Mouse (Mus musculus) midbrain, embryonic 16.5 days (tissue): ENCODE data around the gene Knstrn. TPM values are rescaled to one million over a fixed set of nuclear protein-coding genes. Genes with fewer than 3 reads are reported as not detected.

Source experiments
- ATAC-seq: fragments of 200-750 bp; cut with Nextera tagmentation; 2 replicates; pipeline ENCODE4 v1.8.0; 2017; ENCODE audit warnings: moderate TSS enrichment
- H3K27ac ChIP-seq: fragments of 300-500 bp; sonication (generic); 2 replicates; pipeline ENCODE4 v1.5.1; 2014; ENCODE audit warnings: mild to moderate bottlenecking, low read length, mixed read lengths
- H3K27me3 ChIP-seq: fragments of 300-500 bp; sonication (generic); 2 replicates; pipeline ENCODE4 v1.6.1; 2014; ENCODE audit warnings: low read depth, low read length, mixed read lengths; ENCODE audit not compliant: control insufficient read depth, insufficient read depth
- H3K36me3 ChIP-seq: fragments of 300-500 bp; sonication (generic); 2 replicates; pipeline ENCODE4 v1.6.1; 2014; ENCODE audit warnings: mild to moderate bottlenecking, low read length, moderate library complexity, mixed read lengths; ENCODE audit not compliant: control insufficient read depth, insufficient read depth
- H3K4me1 ChIP-seq: fragments of 300-500 bp; sonication (generic); 2 replicates; pipeline ENCODE4 v1.6.1; 2014; ENCODE audit warnings: mild to moderate bottlenecking, low read length, mixed read lengths; ENCODE audit not compliant: control insufficient read depth, insufficient read depth
- H3K4me2 ChIP-seq: fragments of 300-500 bp; sonication (generic); 2 replicates; pipeline ENCODE4 v1.6.1; 2014; ENCODE audit warnings: mild to moderate bottlenecking, low read length, mixed read lengths
- H3K4me3 ChIP-seq: fragments of 300-500 bp; sonication (generic); 2 replicates; pipeline ENCODE4 v1.5.1; 2014; ENCODE audit warnings: low read depth, mild to moderate bottlenecking, low read length, moderate library complexity, mixed read lengths
- H3K9ac ChIP-seq: fragments of 300-500 bp; sonication (generic); 2 replicates; pipeline ENCODE4 v1.6.1; 2014; ENCODE audit warnings: low read depth, low read length, mixed read lengths
- H3K9me3 ChIP-seq: fragments of 300-500 bp; sonication (generic); replicated peaks from 2 replicates; pipeline ENCODE4 v1.6.1; 2014; ENCODE audit warnings: mild to moderate bottlenecking, low read length, mixed read lengths; ENCODE audit not compliant: control insufficient read depth, poor library complexity, severe bottlenecking
- WGBS: fragments of 180-500 bp; shearing (Covaris S2); extraction: QIAGEN DNeasy Blood & Tissue Kit; methylation state at CpG from one replicate; pipeline ENCODE4 v1.1.7; 2014; 5-methylcytosine and 5-hydroxymethylcytosine counted together
- polyA plus RNA-seq: library from polyadenylated mRNA; unstranded; fragments of >200 nt; fragmentation: Nextera tagmentation; extraction: Ambion mirVana; gene quantifications from 2 replicates; pipeline ENCODE4 v1.2.1, GENCODE M21; 2015

Knstrn gene
- polyA plus RNA-seq, 1 experiment from 2014 or later, result 13.8 TPM

DNA sequence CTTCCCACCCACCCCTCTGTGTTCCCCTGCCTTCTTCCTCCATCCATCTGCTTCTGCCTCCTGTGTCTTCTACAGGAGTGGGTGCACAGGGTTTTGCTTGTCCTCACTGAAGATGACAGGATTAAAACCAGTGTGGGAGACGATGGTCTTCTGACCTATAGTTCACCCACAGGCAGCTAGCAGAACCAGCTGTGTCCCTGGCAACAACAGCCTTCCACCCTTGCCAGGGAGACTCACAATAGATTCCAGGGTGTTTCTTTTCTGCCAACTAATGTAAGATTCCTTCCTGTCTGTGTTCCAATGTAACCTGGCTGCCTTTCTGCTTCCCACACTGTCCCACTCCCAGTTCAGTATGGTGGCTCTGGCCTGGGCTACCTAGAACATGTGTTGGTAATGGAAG, 57.2 kb downstream of the Knstrn start:
- no peak overlapping the region for H3K4me3 ChIP-seq
- H3K9me3 ChIP-seq, result no peaks in the 10 kb centered on the region
- no peaks in the 10 kb centered on the region for H3K4me1 ChIP-seq
- no peak overlapping the region for H3K27ac ChIP-seq
- peaks cover 3% of the 10 kb centered on the region; the same call in 1 of the 2 replicates for H3K36me3 ChIP-seq
- no peak overlapping the region for H3K4me2 ChIP-seq
- no peak for ATAC-seq
- H3K9ac ChIP-seq, result no peak overlapping the region
- no peaks in the 10 kb centered on the region for H3K27me3 ChIP-seq
- 79% methylated on average over 1 of the region's 1 CpGs for WGBS

DNA sequence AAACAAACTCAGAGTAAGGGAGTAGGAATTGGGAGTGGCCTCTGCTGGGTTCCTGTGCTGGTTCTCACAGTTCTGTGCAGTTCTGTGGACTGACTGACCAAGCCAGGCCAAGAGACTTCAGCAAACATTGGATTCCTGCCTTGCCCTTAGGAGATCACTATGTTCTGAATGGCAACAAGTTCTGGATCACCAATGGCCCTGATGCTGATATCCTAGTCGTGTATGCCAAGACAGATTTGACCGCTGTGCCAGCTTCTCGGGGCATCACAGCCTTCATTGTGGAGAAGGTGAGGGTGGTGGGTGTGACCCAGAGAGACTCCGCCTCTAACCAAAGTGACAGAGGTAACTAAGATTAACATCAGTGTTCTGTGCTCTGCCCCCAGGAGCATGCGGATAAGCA, 59.2 kb downstream of the Knstrn start:
- Histone ChIP-seq H3K9me3 (no peaks in the 10 kb centered on the region), H3K36me3 (peaks cover 5% of the 10 kb centered on the region; the same call in 1 of the 2 replicates), H3K4me3 (no peak overlapping the region), H3K4me2 (no peak overlapping the region), H3K27ac (no peak overlapping the region), H3K4me1 (no peaks in the 10 kb centered on the region), H3K9ac (no peak overlapping the region), H3K27me3 (no peaks in the 10 kb centered on the region)
- no peak for ATAC-seq
- 93% methylated on average over 5 of the region's 5 CpGs for WGBS

DNA sequence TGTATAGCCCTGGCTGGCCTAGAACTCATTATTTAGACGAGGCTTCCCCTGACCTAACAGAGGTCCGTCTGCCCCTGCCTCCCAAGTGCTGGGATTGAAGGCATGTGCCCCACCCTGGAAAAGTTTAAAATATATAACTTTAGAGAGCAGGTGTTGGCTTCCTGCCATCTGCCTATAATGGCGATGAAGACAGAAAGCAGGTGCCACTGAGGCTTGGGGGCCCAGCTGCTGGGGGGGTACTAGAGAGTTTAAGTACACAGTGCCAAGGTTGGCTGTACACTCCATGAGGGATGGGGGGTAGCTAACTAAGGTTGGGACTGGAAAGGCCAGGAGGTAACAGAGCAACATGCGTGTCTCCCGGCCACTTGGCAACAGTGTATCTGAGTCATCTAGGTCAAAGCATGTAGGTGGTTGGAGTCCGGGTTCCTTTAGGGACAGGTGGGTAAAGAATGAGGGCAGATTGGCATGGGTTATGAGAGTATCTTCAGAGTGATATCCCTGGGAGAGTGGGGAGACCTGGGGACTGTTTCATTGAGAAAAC, 60.2 kb downstream of the Knstrn start:
- H3K27ac ChIP-seq, result no peak overlapping the region
- H3K9me3 ChIP-seq, result no peaks in the 10 kb centered on the region
- no peak for ATAC-seq
- no peak overlapping the region for H3K9ac ChIP-seq
- H3K4me2 ChIP-seq, result no peak overlapping the region
- H3K36me3 ChIP-seq, result peaks cover 5% of the 10 kb centered on the region; the same call in 1 of the 2 replicates
- H3K4me1 ChIP-seq, result no peaks in the 10 kb centered on the region
- WGBS, result 89% methylated on average over 6 of the region's 6 CpGs
- no peak overlapping the region for H3K4me3 ChIP-seq
- H3K27me3 ChIP-seq, result no peaks in the 10 kb centered on the region

DNA sequence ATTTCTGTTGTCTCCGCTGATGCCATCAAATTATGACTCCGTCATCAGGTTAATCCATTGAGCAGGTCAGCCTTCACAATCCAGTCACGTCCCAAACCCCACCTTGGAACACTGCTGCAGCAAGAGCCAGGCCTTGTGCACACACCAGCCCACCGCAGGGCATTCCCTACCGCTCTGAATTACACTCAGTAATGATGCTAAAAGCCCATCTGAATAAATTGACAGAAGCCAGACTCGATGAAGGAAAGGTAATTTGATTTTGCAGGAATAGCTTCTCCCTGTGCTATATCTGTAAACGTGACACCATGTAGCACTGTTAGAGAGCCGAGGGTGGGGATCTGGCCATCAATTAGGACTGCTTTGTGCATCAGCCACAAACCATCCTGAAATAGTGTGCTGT, 61.5 kb downstream of the Knstrn start:
- WGBS, result 90% methylated on average over 8 of the region's 8 CpGs
- peaks cover 5% of the 10 kb centered on the region; the same call in 1 of the 2 replicates for H3K36me3 ChIP-seq
- no peak overlapping the region for H3K27ac ChIP-seq
- no peak for ATAC-seq
- no peak overlapping the region for H3K4me3 ChIP-seq
- H3K4me2 ChIP-seq, result no peak overlapping the region
- no peak overlapping the region for H3K9ac ChIP-seq
- no peaks in the 10 kb centered on the region for H3K9me3 ChIP-seq
- H3K4me1 ChIP-seq, result no peaks in the 10 kb centered on the region
- no peaks in the 10 kb centered on the region for H3K27me3 ChIP-seq

DNA sequence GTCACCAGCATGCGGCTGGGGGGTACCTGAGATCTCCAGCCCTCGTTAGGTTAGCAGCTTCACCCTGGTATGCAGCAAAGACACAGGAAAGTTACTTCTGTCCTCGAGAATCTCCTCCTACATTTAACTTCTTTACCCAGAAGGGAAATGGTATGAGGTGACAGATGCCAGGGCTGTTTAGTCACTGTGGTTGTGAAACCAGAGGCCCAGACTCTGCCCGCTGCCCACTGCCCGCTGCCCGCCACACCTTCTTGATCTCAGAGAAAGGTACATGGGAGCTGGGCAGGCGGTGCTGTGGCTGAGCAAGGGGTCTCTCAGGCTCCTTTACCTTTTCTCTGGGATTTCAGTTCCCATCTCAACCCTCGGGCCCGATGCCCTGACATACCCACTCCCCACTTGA, 62.6 kb downstream of the Knstrn start:
- no peak overlapping the region for H3K4me2 ChIP-seq
- no peaks in the 10 kb centered on the region for H3K9me3 ChIP-seq
- H3K9ac ChIP-seq, result no peak overlapping the region
- no peaks in the 10 kb centered on the region for H3K4me1 ChIP-seq
- 96% methylated on average over 9 of the region's 9 CpGs for WGBS
- no peak overlapping the region for H3K27ac ChIP-seq
- no peaks in the 10 kb centered on the region for H3K27me3 ChIP-seq
- ATAC-seq, result no peak
- H3K4me3 ChIP-seq, result no peak overlapping the region
- peaks cover 5% of the 10 kb centered on the region; the same call in 1 of the 2 replicates for H3K36me3 ChIP-seq

DNA sequence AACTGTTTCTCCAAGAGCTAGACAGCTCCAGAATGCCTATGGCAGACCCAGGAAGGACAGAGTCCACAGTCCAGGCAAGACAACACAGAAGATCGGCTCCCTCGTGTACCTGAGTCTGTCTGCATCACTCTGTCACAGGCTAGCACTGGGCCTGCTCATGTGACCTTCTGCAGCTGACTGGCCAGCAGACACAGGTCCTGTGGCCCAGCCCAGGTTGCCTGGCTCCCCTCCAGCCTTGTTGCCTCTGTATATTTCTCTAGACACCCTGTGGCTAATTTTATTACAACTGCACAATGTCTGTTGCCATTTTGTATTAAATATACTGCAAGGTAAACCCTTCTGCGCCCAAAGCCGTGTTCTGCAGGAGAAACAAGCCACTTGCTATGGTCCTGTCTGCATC, 67.2 kb downstream of the Knstrn start:
- H3K9ac ChIP-seq, result no peak overlapping the region
- no peak overlapping the region for H3K27ac ChIP-seq
- H3K4me3 ChIP-seq, result no peak overlapping the region
- no peak for ATAC-seq
- peaks cover 5% of the 10 kb centered on the region for H3K4me1 ChIP-seq
- H3K36me3 ChIP-seq, result 0 out of 2 replicates have a peak, but pooled peaks cover 2% of the 10 kb centered on the region
- H3K4me2 ChIP-seq, result no peak overlapping the region
- no peaks in the 10 kb centered on the region; the same call in 1 of the 2 replicates for H3K27me3 ChIP-seq
- H3K9me3 ChIP-seq, result no peaks in the 10 kb centered on the region
- WGBS, result 89% methylated on average over 4 of the region's 4 CpGs

DNA sequence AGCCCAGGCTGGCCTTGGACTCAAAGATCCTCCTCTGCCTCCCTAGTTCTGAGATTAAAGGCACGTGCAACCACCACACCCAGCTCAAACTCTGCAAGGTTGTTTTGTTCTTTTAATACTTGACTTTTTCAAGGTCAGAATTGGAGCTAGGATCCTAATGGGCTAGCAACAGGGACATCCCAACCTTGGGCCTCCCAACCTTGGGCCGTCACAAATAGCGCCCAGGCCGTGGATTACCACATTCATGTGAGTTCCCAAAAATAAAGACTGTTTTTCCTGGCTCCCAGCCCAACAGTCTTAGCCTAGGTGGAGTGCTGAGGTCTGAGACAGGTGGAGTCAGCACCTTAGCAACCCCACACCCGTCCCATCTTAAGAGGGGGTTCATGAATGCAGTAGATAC, 68.2 kb downstream of the Knstrn start:
- Histone ChIP-seq H3K9ac (no peak overlapping the region), H3K4me2 (no peak overlapping the region), H3K4me1 (peaks cover 5% of the 10 kb centered on the region), H3K36me3 (no peaks in the 10 kb centered on the region), H3K4me3 (no peak overlapping the region), H3K9me3 (no peaks in the 10 kb centered on the region), H3K27ac (no peak overlapping the region), H3K27me3 (no peaks in the 10 kb centered on the region; the same call in 1 of the 2 replicates)
- no peak for ATAC-seq
- 86% methylated on average over 5 of the region's 5 CpGs for WGBS

DNA sequence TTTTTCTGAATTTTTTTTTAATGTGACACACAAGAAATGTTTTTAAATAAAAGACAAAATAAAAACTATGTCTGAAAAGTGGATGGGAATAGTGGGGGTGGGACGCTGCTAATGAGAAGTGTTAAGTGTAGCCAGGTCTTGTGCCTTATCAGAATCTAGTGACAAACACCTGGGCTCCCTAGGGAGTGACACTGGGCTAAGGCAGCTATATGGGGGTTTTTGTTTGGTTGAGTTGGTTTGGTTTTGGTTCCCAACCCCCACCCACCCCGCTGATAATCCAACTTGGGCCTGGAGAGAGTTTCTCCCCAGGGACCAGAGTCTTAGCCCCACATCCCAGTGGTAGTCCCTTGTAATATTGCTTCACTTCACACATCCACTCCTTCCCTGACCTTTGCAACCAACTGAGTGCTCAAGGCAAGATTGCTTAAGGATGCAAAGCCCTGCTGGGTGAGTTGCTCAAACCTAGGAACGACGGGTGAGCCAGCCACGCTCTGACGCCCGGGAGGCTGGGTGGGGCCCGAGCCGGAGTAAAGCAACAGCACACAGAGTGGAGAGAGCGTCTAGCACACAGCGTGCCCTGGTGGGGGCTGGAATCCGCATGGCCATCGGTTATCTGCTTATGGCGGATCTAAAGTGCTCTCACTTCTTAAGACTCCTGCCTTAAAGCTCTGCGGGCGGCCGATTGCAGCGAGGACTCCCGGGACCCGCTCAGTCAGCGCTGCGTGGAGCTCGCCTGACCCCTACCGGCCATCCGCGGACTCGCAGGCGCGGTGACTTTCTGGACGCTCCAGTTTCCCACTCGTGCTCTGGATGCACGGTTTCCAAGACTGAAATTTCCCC, 69.3 kb downstream of the Knstrn start:
- WGBS, result 2% methylated on average over 32 of the region's 32 CpGs
- Histone ChIP-seq H3K27ac (no peak overlapping the region), H3K4me3 (peak overlapping the region; percentile 44), H3K36me3 (no peaks in the 10 kb centered on the region), H3K4me1 (peaks cover 7% of the 10 kb centered on the region), H3K27me3 (no peaks in the 10 kb centered on the region; the same call in 1 of the 2 replicates), H3K9me3 (no peaks in the 10 kb centered on the region), H3K4me2 (peak overlapping the region; percentile 91), H3K9ac (peak overlapping the region; percentile 67)
- peak; percentile 84 for ATAC-seq

DNA sequence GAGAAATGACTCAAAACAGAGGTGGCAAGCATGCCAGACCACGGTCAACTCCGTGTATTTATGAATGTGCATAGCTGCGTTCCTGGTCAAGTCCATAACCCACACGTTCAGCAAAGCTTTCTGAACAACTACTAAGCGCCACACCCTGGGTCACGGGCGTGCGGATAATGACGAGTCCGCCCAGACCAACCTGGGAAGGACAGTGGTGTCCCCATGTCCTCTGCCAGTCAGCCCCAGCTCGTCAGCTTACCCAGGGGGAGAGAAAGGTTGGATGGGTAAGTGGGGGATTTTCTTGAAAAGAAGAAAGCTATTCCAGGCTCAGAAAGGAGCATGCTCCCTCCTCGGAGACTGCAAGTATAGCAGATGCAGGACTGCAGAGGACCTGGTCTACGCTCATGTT, 73.6 kb downstream of the Knstrn start:
- peaks cover 8% of the 10 kb centered on the region for H3K4me1 ChIP-seq
- H3K9me3 ChIP-seq, result no peaks in the 10 kb centered on the region
- no peak overlapping the region for H3K4me3 ChIP-seq
- 69% methylated on average over 13 of the region's 13 CpGs for WGBS
- H3K36me3 ChIP-seq, result no peaks in the 10 kb centered on the region
- H3K27me3 ChIP-seq, result no peaks in the 10 kb centered on the region; the same call in 1 of the 2 replicates
- ATAC-seq, result no peak
- peak overlapping the region; percentile 43 for H3K4me2 ChIP-seq
- 0 out of 2 replicates have a peak overlapping the region, but pooled peaks have one; percentile 32 for H3K9ac ChIP-seq
- no peak overlapping the region for H3K27ac ChIP-seq
